Mouse (Mus musculus) CD8-positive naive resting alpha-beta T cell, adult 57 days (primary cell): ENCODE results near the gene Cadps2. TPM values are rescaled to one million over a fixed set of nuclear protein-coding genes. Genes with fewer than 3 reads are reported as not detected.

Experiments
- total RNA-seq: library from RNA; stranded (reverse); gene quantifications from one replicate; pipeline ENCODE4 v1.2.4, GENCODE M21; 2023

Cadps2 gene
- not detected for total RNA-seq

GRCm38 (mm10) chr6:23839009-23839811 is at the start of gene Cadps2:
TSS of gene Cadps2 (minus strand) at chr6:23839421.

GRCm38 (mm10) chr6:23655036-23655435 is 184.2 kb downstream of the Cadps2 start, which contains the start of gene Rnf148:
TSS of gene Rnf148 (minus strand) at chr6:23655136.

GRCm38 (mm10) chr6:23650205-23650604 is 189.0 kb downstream of the Cadps2 start, which contains the start of gene Rnf133:
TSS of gene Rnf133 (minus strand) at chr6:23650305.

GRCm38 (mm10) chr6:23248313-23249052 is 590.7 kb downstream of the Cadps2 start, which contains the start of gene Fezf1:
TSS of gene Fezf1 (minus strand) at chr6:23248362.

Other genes with a start within 250 kb of the Cadps2 start
- gene Rnf133, start 189.1 kb downstream of the Cadps2 start, total RNA-seq = not detected
- gene Rnf148, start 184.3 kb downstream of the Cadps2 start, total RNA-seq = not detected
- not detected for gene Tas2r118, start 130.6 kb upstream of the Cadps2 start, total RNA-seq